Mouse (Mus musculus): Measurements from ENCODE around the gene Olfr1369-ps1. TPM values are rescaled to one million over a fixed set of nuclear protein-coding genes. Genes with fewer than 3 reads are reported as not detected.
"Not testable (repeated sequence)": the region's sequence is repeated elsewhere in the genome, so short reads cannot be mapped to it uniquely, and the experiment has no call there.

The Olfr1369-ps1 gene
- total RNA-seq (2021), result not detected
- long read RNA-seq, experiment 1, result 0 reads
- long read RNA-seq, experiment 2, result 0 reads

DNA sequence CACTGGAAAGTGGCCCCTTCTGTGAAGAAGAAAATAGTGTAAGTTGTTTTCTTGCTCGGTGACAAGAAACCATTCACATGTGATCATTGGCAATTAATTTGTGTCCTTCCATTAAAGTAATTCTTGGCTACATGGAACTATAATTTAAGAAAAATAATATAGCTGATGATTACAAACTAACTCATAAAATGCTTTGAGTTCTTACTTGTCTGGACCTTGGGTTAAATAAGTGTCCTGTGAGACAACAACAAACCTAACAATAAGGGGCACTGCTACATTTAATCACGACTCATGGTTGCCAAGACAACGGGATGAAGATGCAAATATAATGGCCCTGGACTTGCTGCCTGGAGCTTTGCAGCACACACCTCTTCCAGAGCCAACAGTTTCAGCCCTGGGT, at the start of gene Olfr1369-ps1:
Gene Olfr1369-ps1, plus strand, starts transcription at position 301 of the 400 bp plus-strand sequence.
- not testable (repeated sequence) for DNase-seq

DNA sequence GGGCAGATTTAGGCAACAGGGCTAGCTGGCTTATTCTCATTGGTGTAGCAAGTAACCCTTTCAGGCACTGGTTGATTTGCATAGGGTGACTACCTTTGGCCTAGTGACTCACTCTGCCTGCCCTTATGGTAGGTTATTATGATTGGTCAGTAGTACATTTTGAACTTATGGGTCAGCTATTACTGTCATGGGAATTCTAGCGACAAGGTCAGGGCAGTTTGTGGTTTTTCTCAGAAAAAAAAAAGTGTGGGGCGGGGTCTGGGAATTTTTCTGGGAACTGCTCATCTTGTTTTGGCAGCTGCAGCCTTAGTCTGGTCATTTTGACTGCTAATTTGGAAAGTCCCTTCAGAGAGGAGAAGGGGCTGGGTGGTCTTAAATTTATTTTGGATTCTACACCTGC, 45.3 kb upstream of the Olfr1369-ps1 start:
- DNase-seq, result no peak

DNA sequence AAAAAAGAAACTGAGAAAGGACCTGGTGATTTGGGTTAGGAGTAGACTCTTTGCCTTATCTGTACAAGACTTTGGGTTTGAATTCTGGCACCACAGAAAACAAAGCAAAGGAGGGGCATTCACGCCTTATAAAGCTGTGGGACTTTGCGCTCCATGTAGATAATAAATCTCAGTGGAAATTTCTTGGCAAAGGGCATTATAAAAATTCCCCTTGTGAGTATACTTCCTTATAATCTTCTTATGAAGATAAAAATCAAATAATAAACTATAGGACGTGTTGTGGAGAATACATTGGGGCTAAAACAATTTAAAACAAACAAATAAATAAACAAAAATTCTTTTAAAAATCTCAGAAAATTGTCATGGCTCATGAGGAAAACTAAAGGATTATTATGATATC, 36.4 kb upstream of the Olfr1369-ps1 start, which contains the start of gene Olfr1370:
Gene Olfr1370, minus strand, starts transcription at position 101 of the 400 bp plus-strand sequence.
- DNase-seq, result no peak

DNA sequence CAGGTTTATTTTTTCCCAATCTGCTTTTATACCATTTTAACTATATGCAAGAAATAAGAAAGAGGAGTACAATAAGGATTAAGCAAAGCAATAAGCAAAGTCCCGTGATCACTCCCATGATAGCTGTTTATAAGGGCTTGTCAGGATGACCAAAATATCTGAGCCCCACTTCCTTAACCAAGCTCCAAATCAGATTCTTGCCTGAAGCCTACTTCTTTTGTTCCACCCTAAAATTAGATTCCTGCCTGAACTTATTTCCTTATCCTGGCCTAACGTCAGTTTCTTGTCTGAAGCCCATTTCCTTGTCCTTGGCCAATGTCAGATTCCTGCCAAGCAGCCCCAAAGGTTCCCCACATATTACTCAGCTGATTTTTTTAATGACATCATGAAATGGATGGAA, 28.6 kb upstream of the Olfr1369-ps1 start:
- DNase-seq, result peak; percentile 2 to 27

DNA sequence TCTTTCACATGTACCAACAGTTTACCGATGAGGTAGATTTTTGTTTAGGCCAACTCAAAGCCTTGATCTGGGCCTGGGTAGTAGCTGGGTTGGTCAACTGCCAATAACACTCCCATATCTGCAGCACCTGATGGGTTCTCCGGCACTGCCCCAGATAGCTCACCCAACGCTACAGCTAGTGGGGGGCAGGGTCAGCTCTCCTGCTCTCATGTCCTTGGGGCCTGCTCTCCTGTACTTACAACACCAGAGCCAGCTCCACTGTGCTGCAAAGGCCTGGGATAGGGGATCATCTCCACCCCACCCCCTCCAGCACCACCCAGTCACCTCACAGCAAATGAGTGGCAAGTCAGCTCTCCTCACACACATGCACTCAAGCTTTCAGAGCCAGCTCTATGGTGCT, 1.5 kb upstream of the Olfr1369-ps1 start:
- no peak for DNase-seq

DNA sequence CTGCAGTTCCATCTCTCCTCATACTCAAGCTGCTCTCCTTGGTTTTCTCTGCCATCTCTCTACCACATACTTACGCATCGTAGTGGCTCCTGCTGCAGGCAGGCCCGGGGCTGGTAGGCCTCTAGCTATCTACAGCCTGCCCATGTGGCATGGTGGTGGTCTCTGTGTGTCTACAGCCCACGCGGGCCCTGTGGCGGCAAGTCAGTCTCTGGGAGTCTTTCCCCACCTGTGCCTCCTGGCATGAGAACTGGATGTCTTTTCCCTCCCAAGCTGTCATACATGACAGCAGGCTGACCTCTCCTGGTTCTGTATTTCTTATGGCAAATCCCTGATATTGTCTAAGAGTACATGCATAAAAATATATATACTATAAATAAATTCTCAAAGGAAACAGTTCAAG, 842 bp upstream of the Olfr1369-ps1 start:
- DNase-seq, result no peak

DNA sequence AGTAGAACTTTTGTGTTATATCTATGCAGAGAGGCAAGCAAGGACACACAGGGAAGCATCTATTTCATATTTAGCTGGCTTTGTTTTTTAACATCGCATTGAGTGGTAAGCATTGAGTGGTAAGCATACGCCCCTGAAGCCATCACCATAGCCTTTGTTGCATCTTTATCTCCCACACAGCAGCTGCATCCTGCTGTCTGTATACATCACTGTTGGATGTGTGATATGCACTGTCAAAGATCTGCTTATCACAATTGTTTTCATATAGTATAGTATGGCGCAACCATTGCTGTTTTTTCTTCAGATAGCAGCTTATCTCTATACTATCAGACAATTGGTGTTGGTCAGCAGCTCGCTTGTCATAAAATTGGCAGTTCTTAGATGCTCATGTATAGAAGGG, 2.8 kb downstream of the Olfr1369-ps1 start:
- DNase-seq, result no peak

DNA sequence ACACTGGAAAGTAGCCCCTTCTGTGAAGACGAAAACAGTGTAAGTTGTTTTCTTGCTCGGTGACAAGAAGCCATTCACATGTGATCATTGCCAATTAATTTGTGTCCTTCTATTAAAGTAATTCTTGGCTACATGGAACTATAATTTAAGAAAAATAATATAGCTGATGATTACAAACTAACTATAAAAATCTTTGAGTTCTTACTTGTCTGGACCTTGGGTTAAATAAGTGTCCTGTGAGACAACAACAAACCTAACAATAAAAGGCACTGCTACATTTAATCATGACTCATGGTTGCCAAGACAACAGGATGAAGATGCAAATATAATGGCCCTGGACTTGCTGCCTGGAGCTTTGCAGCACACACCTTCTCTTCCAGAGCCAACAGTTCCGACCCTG, 18.1 kb downstream of the Olfr1369-ps1 start, which contains the start of gene Olfr263:
Gene Olfr263, plus strand, starts transcription at position 301 of the 400 bp plus-strand sequence.
- DNase-seq, result not testable (repeated sequence)

DNA sequence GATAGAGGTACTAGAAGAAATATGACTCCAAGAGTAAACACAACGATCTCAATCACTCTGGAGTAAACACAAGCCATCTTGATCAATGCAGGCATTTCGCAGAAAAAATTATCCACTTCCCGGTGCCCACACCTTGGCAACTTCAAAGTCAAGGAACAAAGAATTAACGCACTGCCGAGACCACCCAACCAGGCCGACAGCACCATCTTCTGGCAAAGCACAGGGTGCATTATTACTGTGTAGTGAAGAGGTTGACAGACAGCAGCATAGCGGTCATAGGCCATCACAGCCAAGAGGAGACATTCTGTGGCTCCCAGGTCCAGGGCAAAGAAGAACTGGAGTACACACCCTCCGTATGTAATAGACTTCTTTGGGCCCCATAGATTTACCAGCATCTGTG, 31.1 kb downstream of the Olfr1369-ps1 start:
- DNase-seq, result no peak

DNA sequence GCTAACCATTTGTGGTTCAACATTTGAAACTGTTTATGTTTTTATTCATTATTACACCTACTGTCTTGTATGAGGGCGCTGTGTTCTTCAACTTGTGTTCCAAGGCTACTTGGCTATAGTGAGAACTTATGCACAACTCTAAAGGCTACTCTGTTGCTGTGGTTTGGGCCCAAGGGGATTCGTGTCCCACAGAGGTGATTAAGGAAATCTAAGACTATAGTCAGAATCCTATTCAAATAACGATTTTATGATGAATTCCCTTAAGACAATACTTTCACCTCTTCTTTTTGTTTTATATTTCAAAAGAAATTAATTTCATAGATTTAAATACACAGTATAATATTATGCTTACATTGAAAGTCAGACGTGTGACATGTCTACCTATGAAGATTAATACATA, 34.5 kb downstream of the Olfr1369-ps1 start, which contains the start of gene Olfr1368:
Gene Olfr1368, minus strand, starts transcription at position 101 of the 400 bp plus-strand sequence.
- no peak for DNase-seq

DNA sequence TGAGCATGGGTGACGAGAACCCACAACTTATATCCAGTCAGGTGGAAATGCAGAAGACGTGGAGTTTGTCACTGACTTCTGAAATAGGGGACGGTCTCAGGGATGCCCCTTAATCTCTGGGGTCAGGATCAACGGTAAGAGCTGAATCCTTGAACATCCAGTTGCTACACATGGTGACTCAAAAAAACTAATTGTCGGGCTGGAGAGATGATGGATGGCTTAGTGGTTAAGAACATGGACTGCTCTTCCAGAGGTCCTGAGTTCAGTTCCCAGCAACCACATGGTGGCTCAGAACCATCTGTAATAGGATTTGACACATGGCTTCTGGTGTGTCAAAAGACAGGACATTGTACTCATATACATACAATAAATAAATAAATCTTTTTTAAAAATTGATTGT, 44.6 kb downstream of the Olfr1369-ps1 start:
- DNase-seq, result no peak

DNA sequence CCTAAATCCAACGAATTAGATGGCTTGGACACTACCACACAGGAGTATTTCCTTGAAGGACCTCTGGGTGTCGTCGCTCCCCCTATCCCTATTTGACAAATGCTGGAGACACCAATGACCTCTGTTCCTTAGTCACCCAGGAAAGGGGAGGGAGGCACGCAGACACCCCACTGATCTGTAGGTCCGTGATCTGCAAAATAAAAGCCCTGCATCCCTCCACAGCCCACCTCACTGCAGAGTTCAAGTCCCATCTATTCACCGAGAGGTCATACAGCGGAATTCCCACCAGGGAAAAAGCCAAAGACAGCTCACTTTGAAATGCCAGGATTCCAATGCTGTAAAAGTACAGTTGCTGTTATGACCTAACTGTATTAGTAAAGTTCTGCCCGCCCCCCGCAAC, 46.8 kb downstream of the Olfr1369-ps1 start:
- no peak for DNase-seq

DNA sequence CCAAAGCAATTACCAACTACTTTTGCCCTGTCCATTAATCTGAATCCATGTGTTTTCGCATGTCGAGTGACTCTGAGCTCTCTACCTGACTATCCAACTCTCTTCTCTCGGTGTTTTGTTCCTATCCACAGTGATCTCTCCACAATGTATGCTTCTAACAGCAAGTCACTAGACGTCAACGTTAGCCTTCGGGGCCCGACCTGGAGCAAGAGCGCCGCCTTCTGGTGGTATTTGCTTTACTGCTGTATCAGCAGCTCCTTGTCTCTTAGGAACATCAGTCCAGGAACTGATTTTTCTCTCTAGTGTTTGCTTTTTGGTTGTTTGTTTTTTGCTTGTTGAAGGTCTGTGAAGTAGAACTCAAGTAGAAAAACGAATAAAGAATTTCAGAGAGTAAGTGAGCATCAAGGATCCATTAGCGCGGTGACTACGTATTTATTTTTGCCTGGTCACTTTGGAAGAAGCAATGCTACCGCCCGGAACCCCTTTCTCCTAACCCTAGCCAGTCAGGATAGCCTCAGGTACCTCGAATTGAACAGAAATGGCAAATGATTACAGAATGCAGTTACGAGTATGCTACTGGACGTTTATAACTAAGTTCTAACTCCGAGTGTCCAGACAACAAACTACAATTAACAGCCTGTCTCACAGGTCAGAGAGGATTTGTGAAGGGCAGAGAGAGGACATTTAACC, 47.6 kb downstream of the Olfr1369-ps1 start:
- DNase-seq, result peak; percentile 86 to 93

DNA sequence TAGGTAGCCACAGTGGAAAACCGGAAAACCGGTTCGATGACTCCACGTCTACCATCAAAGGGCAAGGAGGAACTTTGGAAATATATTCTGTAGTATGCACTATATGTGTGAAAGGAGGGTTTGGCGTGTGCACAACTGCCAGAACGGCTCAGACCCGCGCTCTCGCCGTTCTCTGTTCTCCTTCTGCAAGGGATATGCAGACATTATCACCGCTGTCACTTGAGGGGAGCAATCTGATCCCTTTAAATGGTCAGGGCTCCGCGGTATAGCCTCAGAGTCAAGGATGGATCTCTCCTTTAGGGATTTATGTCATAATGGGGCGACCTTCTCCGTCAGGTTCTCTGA, 48.2 kb downstream of the Olfr1369-ps1 start:
- peak in 1 of 2 experiments; percentile 55 for DNase-seq

DNA sequence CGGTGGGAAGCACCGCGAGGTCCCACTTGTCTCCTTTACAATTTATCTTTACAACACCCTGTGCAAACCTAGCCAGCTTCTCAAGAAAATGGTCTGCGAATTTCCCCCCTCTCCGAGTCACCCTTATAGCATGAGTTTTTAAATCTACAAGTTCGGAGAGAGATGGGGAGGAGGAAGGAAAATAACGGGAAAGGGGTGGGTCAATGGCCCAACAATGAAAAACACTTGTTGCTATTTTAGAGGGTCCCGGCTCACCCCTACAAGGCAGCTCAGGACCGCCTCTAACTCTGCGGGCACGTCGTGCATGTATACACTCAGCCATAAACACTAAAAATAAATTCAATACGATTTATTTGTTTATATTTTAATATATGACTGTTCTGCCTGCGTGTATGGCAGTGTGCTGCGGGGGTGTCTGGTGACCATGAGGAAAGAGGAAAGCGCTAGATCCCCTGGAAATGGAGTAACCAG, 48.8 kb downstream of the Olfr1369-ps1 start:
- peak in 1 of 2 experiments; percentile 55 for DNase-seq

DNA sequence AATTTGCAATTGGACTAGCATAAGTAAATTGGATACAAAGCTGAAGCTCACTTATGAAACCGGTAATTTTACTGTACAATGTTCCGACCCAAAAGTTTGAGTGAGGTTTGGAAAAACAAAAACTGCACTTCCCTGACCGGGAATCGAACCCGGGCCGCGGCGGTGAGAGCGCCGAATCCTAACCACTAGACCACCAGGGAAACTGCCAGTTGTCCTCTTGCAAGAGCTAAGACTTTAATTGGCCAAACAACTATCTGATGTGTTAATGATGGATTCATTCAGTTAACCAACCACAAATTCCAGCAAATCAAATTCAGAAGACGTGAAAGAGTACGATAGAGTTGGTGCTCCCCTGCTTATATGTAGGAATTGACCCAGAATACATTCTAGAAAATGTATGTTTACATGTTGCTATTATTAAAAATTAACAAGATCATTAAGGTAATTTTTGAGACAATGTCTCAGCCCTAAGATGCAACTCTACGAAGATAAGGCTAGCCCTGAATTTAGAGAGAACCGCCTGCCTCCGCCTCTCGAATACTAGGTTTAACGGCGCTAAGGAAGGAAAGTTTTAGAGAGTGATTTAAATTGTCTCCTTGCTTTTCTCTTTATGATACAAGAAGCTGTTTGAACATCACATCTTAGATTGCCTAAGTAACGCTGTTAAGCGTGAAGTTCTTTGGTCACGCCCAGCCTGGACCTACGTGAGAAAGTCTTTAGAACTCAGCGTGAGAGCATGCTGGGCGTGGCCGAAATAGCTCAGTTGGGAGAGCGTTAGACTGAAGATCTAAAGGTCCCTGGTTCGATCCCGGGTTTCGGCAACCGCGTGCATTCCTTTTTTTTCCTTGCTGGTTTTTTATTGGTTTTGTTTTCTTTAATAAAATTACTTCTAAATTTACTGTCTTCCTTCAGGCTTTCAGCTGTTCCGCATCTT, 49.6 kb downstream of the Olfr1369-ps1 start:
- peak; percentile 91 to 98 for DNase-seq

DNA sequence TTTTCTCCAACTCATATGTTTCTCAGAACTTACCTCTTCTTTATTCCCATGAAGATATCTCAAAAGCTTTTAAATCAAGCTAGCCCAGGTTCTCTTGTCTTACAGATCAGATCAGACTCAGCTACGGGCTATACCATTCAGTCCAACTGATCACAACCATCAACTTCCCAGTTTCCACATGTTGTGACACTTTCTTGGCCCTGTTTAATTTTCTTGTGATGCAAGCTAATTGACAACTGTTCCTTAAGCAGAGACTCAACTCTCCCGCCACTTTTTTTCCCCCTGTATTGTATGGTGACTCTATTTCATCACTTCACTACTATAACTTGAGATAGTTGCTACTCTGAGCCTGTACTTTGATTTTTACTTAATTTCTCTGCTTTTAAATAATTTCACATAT, 50.3 kb downstream of the Olfr1369-ps1 start:
- DNase-seq, result no peak

DNA sequence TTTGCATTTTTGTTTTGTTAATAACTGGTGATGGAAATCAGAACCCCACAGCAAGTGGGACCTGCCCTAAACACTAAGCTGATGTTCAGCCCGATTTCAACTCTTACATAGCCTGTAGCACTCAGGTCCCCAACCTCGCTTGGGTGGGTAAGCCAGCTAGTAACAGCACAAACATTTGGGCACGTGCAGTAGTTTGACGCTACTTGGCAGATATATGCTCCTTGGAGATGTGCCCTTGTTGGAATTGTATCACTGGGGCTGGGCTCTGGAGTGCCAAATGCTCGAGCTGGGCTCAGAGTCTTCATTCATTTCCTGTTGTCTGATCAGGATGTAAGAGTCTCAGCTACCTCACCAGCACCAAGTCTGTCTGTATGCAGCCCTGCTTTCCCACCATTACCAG, 51.3 kb downstream of the Olfr1369-ps1 start:
- no peak for DNase-seq

DNA sequence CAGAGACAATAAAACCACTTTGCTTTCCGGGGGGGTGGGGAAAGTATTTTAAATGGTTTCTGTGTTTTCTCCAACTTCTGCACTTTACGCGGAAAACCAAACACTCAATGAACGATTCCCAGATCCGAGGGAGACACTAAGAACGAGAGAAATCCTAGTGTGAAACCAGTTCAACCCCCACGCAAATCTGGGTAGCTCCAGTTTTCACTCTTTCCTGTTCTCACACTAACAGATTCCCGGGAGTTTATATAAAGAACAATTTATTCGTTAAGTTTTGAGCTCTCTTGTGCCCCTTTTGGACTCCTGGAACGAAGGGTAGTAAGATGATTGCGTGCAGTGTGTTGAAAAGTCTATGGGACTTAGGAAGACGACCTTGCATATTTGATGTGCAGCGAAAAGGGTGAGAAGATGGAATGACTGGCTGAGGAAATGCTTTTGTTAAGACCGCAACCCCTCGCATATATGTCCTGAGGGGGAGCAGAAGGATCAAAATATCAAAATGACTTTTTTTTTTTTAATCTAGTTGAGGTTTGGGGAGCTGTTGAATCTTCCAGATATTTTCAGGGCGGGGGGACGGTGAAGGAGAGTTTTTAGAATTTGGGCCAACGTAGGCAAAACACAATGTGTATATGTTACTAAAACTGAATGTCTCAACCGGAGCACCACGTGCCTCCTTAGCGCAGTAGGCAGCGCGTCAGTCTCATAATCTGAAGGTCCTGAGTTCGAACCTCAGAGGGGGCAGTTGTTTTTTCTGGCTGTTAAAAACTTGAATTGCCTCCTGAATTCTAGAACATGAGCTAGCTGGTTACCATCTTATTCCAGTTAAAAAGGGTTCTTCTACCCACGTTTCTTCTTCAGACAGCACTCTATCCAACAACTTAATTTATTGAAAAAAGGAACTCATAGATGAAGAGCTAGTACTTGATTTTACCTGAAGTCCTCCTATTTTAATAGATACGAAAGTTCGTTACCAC, 55.9 kb downstream of the Olfr1369-ps1 start:
- peak; percentile 84 to 92 for DNase-seq

DNA sequence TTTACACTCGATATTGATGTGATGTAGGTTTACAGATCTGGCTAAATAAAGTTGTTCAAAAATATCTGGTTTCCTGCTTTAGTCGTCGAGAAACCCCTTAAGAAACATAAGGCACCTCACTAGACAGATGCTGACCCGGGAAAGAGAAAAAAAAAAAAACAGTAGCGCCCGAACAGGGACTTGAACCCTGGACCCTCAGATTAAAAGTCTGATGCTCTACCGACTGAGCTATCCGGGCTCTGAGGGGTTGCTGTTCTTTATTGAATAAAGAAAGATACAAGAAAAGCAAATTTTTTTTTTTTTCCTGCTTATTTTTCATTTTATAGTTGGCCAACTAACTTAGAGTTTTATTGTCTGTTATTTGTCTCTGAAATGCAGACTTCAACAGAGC, 56.6 kb downstream of the Olfr1369-ps1 start:
- peak; percentile 41 to 67 for DNase-seq

DNA sequence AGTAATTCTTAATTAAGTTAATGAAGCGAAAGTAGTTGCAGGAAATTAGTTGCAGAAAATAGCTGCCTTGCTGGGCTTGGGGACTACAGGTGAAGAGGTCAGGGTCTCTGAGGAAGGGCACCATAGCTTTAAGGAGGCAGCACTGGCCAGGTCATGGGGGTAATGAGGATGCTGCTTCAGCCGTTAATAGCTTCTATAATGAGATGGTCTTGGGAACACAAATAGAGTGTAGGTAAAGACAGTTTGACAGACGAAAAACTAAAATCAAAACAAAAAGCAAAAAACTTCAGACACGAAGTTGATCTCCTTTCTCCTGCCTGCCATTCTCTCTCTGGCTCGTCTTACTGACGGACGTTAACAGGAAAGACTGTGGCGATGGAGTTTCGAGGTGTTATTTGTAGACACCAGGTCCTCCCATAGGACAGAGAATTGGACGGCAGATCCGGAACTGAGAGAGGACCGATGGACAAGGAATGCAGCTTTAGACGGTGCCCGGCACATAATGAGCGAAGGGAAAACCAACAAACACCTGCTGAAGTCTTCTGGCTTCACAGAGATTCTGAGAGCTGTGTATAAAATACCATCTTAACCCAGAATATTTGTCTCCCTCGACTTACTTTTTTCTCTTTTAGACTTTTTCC, 57.2 kb downstream of the Olfr1369-ps1 start:
- peak; percentile 56 to 70 for DNase-seq

Data from heart, adult 18-20 months (tissue).